Mouse (Mus musculus): ENCODE measurements around the gene Fabp6. TPM values are rescaled to one million over a fixed set of nuclear protein-coding genes. Genes with fewer than 3 reads are reported as not detected.
A peak's percentile ranks its signal among the peaks of the same experiment; 100 is the strongest.

The Fabp6 gene
- total RNA-seq, 2 experiments from 2014 or later = not detected

DNA sequence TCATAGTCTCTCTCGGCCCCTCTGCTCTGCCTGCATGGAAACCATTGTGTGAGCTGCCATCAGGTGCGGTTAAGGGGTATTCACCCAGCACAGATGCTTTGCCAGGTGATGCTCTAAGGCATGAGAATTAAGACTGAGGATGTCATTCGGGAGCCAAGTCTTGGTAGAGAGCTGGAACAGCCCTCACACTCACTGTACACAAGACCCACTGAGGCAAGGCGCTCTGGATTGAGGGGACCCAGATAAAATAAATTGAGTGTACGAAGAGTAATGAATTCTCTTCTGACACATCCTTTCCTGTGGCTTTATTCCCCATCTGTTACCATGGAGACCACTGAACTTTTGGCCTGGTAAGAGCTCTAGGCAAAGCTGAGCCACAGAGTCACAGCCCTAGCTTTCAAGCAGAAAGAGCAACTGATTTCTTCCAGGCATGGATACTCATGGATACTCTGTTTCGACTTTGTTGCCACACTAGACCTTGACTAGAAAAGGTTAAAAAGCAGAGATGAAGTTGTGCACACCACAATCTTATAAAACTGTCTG is 11.7 kb downstream of the Fabp6 start:
- DNase-seq (ENCODE audit: low spot score) = no peak

DNA sequence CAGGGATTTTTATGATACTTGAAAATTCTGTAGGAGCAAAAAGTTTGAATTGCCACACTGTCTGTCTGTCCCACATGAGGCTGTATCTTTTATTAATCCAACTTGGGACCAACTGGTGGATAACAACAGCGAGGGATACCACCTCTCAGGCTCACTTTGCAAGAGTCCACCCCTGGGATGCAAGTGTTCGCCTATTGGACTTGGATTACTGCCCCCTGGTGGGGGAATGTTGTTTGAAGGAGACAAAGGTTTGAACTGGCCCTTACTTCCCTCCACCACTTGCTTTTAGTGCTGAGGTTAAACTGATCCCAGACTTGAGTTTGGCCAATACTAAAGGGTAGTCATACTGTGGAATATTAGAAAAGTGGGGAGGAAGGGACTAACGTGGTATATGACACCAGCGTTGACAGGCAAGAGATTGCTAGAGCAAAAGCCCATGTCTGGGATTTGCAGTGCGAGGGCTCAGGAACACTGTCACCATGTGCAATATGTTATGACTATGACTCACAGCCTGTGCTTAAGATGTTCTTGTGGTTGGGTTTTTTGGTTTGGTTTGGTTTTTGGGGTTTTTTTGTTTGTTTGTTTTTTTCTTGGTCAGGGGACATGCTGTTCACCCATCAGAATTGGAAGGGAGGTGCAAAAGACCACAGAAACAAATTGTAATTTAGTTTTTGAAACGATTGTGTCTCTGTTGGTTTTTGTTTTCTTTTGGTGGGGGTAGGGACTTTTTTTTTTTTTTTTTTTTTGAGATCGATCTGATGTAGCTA is 14.8 kb downstream of the Fabp6 start, which contains the start of gene 4933415A04Rik:
4933415A04Rik (plus strand) TSS at position 717 of the 767 bp plus-strand sequence.
- peak; percentile 54 for DNase-seq (ENCODE audit: low spot score)

GRCm38 (mm10) chr11:43585211-43586005 is 15.9 kb downstream of the Fabp6 start:
- DNase-seq (ENCODE audit: low spot score) = no peak

DNA sequence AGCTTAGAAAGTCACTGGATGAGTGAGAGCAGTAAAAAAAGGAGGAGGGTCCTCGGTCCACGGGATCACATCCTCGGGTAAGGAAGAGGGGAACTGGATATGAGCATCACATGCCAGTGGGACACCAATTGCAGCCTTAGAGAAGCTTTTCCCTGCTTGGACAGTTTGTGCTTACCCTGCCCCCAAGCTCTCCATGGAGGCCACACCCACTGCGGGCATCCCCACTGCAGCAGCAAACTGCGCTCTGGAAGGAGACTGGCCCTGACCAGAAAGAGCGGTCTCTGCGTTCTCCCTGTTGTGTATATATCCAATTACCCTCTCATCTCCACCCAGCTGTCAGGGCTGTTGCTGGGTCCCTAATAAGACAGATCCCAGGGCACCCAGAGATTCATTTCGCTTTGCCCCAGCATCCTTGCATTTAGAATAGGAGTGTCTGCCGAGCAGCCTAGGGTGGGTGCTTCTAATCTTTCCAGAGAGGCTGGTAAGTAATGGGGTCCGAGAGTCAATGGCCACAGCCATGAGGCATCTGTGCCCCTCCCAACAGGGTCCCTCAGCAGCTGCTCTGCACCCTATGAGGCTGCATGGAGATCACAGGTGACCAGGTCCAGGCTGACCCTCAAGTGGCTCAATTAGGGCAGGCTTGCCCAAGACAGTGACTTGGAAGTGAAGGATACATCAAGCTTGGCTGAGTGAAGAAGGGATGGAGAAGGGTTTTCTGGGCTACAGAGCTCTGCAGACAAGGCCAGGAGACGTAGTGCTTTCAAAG is 23.4 kb downstream of the Fabp6 start:
- no peak for DNase-seq (ENCODE audit: low spot score)

DNA sequence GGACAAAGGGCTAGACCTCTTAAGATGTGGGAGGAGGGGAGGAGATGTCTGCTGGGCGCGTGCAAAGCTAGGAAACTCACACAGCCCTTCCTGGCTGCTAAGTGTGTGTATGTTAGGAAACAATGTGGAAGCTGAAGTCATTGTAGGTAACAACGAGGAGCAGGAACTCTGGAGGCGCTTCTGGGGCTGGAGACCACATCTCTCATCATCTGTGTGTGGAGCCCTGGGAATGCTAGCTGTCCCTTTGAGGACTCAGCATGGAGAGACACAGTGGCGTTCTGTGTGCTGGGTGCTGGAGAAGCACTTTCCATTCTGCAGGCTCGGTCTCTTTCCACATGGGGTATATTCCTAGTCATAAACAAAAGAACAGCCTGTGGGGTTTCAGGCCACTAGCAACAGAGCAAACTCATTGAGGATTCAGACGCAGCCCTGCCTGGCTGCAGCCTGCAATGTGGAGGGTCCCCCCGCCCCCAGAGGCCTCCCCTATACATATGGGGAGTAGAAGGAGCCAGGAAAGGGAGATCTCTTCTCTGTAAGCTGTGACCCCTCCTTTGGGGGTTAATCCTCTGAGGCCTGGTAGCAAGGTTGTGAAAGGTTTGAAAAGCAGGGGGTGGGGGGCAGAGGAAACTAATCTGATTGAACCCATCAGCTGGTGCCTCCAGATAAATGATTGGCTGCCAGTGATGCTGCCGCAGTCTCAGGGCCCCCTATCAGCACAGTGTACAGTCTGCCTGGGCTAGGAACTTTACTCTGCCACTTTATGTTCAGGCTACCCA is 25.8 kb downstream of the Fabp6 start:
- DNase-seq (ENCODE audit: low spot score) = no peak

GRCm38 (mm10) chr11:43575061-43575375 is 26.3 kb downstream of the Fabp6 start:
- no peak for DNase-seq (ENCODE audit: low spot score)

GRCm38 (mm10) chr11:43569595-43569994 is 31.7 kb downstream of the Fabp6 start:
- DNase-seq (ENCODE audit: low spot score) = peak; percentile 68

DNA sequence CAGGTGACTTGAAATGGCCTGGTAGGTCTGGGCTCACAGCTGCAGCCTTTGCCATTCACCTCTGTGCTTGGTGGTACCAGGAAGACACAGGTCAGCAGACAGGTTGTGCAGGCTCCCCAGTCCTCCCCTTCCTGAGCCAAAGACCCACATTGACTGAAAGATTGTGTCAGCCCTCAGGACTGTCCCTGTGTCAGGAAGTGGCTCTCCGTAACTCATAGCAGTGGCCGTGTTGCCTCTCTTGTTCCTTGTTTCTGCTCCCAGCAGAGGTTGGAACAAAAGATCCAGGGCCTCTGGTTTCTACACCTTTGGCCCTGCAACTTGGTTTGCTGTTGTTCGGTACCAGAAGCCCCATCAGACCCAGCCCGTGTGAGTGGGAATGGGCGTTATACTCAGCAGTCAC is 32.2 kb downstream of the Fabp6 start:
- no peak for DNase-seq (ENCODE audit: low spot score)

DNA sequence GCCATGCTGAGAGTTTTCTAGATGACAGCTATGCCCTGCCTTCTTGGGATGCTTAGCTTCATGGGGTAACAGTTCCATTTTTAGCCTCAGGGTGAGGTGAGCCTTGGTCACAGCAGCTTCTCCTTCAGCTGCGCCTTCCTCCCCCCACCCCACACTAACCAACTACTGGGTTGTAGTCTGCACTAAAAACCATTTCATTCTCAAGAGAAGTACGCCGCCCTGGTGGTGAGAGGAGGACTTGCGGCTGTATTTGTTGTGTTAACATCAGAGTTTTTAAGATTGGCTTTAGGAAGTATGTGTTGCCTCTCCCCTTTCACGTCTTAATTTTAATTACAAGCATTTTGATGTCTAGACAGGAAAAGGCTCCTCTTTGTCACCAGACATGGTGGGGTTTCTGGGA is 33.1 kb downstream of the Fabp6 start:
- DNase-seq (ENCODE audit: low spot score) = peak; percentile 19

DNA sequence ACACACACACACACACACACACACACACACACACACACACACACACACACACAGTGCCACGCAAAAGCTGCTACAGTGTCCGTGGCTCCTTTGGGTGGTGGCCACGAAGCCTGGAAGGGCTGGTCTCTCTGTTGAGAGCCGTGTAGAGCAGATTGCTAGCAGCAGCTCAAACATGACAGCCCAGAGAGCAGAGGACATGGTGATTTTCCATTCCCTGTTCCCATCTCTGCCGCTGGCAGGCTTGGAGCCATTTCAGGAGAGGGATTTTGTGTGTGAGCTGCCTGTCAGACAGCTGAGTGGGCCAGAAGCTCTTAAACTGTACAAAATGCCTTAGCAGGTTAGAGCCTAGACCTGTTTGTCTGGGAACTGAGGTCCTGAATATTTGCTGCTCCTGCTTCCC is 34.6 kb downstream of the Fabp6 start:
- no peak for DNase-seq (ENCODE audit: low spot score)

DNA sequence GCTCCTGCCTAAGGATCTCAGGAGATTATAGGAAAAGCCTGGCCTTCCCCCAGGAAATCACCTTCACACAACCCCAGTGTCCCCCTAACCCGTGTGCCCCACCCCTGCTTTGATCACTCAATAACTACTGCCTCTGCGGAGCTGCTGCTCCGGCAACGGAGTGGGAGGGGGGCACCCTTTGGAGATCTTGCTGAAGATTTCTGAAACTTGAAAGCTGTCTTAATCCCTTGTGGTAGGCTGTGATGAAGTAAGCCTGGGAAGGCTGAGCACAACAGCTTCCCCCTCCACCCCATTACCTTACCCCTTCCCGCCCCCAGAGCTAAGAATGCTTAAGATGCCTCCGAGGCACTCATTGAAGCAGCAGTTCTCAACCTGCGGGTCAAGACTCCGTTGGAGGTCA is 35.5 kb downstream of the Fabp6 start:
- DNase-seq (ENCODE audit: low spot score) = no peak

- no peak for DNase-seq (ENCODE audit: low spot score)
Observed at GRCm38 (mm10) chr11:43565414-43565813, 35.9 kb downstream of the Fabp6 start.

- DNase-seq (ENCODE audit: low spot score) = no peak
Observed at GRCm38 (mm10) chr11:43563654-43564244, 37.6 kb downstream of the Fabp6 start.

DNA sequence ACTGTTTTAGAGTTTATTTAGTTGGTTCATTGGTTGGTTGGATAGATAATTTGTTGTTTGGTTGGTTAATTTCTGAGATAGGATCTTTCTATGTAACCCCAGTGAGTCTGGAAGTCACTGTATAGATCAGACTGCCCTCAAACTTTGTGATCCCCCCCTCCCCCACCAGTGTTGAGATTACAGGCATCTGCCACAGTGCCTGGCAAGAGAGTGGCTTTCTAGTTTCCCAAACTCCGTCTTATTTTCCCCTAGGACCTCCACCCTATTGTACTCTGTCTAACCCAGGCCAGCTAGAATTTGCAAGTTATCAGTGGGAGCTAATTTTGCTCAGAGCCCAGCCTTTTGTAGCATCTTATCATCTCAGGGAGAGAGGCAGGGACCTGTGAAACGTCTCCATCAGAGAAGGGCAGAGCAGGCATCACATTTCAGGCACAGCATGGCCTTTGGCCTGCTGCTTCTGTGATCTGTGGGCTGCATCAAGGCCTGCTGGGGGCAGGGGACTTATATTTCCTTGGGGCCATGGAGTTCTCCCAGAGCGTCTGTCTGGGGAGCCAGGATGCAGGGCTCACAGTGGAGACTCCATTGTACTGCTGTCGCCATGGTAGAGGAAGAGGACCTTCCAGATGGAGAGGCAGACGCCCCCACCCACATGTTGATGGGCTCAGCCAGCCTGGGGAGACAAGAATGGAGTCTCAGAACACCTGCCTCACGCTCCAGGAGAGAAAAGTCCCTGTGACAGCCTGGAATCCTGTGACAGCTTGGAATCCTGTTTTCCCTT is 41.6 kb downstream of the Fabp6 start:
- DNase-seq (ENCODE audit: low spot score) = no peak

DNA sequence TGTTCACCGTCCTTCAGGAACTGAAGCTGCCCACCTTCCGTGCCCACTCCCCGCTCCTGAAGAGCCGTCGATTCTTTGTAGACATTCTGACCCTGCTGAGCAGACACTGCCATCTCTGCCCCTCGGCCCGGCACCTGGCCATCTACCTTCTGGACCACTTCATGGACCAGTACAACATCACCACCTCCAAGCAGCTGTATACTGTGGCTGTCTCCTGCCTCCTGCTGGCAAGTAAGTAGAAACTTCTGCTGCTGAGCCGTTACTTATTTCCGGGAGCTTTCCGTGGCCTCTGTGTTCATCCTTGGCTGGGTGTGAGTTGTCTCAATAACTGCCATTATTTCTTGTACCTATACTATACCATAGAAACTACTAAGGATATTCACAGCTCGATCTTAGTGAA is 44.8 kb downstream of the Fabp6 start:
- DNase-seq (ENCODE audit: low spot score) = no peak

DNA sequence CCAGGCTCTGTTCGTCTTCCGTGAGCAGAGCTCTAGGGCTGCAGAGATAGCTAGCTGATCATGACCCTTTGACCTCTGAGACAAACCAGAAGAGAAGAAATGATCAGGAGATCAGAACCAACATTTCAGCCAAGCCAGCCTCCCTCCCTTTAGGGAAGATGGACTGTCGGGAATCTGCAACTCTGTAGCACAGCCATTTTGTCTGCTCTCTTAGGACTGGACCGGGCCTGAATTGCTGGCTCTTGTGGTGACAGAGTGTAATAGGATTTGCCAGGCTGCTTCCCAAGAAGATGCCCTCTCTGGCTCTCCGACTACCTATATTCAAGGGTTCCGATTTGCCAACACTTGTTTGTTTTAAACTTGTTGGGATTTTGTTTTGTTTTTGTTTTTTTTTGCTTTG is 48.7 kb downstream of the Fabp6 start:
- no peak for DNase-seq (ENCODE audit: low spot score)

DNA sequence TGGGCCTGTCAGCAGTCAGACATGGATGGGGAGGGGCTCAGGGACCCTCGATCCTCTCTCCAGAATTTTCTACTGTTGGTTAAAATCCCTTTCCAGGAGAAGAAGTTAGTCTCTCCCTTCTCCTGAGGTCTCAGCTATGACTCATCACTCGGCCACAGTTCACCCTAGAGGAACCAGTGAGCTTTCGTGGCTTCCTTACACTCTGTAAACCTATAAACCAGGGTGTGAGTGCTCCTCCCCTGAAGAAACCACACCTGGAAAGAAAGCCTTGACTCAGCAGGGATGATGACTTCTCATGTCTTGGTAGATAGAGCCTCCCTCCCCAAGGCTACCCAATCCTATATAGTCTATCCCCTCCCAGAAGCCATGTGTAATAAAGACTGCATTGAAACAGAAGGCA is 49.6 kb downstream of the Fabp6 start:
- no peak for DNase-seq (ENCODE audit: low spot score)

DNA sequence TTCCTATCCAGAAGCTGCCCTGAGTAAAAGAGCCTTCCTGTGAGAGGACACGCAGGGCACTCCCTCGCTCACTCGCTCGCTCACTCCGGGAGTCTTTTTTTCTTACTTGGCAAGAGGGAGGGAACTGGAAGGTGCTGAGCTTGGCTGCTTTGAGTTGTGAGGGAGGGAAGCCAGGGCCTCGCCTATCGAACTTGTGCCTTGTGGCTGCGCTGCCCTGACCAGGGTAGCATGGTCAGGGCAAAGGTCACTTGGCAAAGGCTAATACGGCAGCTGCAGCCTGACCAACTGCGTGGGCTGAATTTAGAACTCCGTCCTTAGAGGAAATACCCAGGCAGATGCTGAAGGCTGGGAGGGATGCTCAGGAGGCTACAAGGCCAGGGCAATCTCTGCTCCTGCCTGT is 51.6 kb downstream of the Fabp6 start:
- DNase-seq (ENCODE audit: low spot score) = peak; percentile 24

- DNase-seq (ENCODE audit: low spot score) = no peak
Observed at GRCm38 (mm10) chr11:43548657-43549435, 52.5 kb downstream of the Fabp6 start.
